Mouse (Mus musculus) ovary, postnatal 36 days (tissue): ENCODE data around the gene Klf6.

ENCODE experiments used
- DNase-seq: peaks from one replicate; pipeline ENCODE4 v3.0.0; 2022; ENCODE audit warnings: low spot score, mixed read lengths

The Klf6 gene

DNA sequence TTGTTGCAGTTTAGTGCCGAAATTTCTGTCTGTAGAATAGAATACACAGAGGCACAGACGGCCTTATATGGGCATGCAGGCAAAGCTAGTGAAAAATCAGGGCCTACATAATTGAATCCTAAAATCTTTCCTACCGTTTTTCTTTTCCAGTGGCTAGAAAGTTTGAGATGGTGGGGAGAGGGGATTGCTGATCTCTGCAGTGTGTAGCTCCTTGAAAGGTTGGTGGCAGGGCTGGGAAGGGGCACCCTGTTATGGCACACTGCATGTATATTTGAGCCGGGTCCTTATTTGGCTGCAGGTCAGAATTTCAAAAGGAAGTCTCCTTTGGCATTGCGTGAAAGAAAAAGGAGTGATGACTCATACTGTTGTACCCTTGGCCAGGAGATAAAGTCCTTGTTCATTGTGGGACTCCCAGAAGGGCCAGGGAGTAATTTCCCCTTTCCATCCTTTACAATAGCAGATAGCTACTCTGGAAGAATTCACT, 2.2 kb downstream of the Klf6 start:
- DNase-seq: no peak

DNA sequence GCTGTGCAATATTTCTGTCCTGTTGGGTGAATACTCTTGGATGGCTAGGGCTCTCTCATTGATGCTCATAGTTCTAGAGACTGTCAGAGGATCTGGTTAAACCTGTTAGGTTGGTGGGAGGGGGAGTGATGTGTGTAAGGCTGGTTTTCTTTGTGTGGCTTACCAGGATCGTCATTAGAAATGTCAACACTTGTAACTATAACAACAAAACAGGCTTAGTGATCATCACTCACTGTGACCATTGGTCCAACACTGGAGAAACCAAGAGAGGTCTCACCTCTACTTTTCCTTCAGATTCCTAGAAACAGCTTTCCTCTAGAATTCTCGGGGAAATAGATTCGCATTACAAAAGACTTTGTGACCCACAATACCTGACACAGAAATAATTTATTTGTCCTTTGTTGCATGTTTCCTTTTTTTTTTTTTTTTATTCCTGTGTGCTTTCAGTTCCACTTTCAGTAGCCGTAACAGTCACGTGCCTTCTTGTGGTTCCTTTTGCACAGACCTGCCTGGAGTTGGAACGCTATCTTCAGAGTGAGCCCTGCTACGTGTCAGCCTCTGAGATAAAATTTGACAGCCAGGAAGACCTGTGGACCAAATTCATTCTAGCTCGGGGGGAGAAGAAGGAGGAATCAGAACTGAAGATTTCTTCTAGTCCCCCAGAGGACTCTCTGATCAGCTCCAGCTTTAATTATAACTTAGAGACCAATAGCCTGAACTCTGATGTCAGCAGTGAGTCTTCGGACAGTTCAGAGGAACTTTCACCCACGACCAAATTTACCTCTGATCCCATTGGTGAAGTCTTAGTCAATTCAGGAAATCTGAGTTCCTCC, 3.2 kb downstream of the Klf6 start:
- no peak for DNase-seq

DNA sequence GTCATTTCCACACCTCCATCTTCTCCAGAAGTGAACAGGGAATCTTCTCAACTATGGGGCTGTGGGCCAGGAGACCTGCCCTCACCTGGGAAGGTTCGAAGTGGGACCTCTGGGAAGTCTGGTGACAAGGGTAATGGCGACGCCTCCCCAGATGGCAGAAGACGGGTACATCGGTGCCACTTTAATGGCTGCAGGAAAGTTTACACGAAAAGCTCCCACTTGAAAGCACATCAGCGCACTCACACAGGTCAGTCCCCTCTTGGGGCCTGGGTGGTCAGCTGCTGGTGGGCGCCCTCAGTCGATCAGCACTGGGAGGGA, 3.8 kb downstream of the Klf6 start:
- no peak for DNase-seq

DNA sequence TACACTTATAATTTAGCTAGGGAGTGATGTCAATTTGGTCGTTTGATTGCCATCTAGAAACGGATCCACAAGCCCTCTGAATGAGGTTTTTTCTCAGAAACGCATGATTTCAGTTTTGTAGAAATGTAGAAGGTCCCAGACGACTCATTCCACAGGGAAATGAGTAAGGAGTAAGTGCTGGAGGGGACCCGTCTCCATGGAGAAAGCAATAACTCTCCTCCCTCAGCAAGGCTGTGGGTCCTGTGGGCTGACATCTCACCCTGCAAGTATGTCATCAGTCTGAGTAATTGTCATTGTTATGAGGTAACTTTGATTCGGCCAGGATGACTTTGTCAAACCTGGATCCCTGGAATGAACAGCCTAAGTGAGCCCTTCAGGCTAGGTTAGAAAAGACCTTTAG, 4.8 kb downstream of the Klf6 start:
- DNase-seq: no peak

DNA sequence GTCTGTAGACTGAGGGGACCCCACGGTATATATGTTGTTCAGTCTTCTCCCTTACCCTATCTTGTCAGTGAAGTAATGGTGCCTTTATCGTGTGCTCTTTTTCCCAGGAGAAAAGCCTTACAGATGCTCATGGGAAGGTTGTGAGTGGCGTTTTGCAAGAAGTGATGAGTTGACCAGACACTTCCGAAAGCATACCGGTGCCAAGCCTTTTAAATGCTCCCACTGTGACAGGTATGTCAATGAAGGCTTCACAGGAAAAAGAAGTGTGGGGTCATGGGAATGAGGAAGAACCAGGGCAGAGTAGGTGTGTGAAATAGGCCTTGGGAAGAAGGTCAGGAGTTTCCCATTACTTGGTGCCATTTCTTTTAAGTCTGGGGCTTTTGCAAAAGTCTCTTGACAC, 5.2 kb downstream of the Klf6 start:
- no peak for DNase-seq

DNA sequence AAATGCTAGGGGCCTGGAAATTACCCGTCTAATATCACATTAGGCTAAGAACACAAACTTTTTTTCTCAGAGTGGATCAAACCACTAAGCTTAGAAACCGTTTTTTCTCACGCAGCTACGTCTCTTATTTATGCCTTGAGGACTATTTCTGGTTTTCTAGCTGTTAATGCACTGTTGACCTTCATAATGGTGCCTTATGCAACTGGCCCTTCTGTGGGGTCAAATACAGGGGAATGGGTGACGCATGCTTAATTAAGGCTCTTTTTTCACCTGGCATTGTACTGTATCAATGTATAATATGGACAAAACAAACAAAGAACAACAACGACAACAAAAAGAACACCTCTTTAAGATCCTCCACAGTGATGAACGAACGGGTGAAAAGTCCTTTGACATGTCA, 7.1 kb downstream of the Klf6 start:
- DNase-seq: no peak

DNA sequence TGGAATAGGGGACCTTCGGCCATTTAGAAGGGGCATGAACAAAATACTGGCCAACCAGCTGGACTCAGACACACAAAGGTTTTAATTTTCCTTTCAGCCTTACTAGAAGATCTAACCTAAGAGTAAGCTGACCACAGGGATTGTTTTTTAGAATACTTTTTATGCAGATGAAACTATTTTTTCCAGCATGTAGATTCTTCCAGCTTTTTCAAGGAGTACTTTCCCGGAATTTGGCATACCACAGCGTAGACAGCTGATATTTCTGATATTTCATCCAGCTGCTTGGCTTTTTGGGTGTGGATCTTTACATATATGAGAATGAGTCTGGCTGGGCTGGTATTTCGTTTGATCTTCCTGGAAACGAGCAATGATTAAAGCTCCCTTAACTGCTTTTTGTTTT, 8.2 kb downstream of the Klf6 start:
- no peak for DNase-seq

DNA sequence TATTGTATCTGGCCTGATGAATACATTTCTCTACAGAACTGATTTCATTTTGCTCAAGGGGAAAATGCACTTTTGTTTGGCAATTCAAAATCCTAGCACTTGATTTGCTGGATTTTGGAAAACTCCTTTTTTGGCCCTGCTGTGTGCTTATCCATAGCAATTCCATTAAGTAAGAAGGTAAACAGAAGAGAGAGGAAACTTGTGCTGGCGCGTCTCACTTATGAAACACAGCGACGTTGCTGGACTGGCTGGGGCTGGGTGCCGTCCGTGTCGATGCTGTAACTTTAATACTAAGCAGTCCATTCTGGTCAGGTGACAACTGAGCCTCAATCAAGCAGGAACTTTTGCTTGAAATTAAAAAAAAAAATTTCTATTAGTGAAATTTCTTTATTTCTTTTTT, 8.6 kb downstream of the Klf6 start:
- DNase-seq: peak; percentile 24

DNA sequence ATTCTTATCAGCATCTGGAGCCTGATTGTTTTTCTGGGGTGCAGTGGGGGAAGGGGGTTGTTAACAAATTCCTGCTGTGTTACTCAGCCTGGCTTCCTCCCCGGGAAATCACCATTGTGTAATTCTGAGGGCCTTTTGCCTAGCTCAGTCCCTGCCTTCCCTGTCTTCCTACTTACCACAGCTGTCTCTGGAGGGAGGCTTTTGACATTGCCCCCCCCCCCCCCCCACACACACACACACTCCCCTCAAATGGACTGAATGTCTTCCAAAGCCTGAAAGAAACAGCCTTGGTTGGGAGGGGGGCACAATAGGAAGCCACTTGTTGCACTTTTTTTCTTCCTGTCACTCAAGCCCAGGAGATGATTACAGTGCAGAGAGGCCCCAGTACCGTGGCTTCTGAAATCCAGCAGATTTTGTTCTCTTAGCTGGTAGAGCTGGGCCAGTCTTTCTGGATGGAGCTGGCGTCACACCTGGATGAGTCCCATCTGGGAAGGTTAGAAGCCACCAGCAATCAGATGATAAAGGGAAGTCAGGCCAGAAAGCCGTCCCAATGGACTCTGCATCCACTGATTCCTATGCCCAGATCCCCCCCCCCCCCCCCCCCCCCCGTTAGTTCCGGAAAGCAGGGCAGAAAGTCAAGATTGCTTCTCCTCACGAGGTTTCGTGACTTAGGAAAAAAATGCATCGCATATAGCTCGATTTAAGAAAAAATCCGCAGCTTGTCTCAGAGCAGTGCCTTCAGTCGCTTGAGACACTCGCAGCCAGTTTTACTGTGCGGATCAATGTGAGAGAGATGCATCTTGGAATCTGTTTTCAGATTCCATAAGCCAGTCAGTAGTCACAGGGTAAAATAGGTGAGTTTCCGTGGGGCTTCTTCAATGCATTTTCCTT, 9.3 kb downstream of the Klf6 start:
- DNase-seq: peak; percentile 29

DNA sequence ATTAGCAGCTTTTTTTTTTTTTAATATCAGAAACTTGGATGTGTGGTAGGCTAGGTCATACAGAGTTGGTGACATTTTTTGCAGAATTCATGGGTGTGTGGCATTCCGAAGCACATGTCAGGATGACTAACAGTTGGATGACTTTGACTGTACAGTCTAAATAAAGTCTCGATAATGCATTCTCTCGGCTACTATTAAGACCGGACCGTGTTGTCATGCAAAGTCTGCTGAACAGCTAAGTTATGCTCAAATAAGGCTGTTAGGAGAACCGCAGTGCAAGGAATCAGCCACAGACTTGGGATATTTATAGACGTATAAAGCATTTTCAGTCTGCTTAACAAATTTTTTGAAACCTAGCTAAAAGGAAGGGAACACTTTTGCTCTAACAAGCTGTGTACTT, 10.1 kb downstream of the Klf6 start:
- DNase-seq: no peak

DNA sequence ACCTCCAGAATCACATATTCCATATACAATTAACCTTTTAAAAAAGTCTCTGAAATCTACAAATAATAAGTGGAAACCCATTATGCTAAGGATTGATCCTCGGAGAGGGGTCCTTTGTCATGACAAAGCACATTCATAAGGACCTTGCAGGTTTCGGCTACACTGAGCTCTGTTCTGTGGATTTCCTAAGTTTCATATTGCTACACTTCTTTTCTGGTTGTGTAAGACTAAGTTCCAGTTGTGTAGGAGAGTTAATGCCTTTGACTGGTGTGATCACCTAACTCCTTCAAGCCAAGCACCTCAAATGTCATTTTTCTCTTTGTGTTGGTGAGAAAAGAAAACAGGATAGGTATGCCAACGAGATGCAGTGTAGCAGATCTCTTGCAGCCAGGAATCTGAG, 12.4 kb downstream of the Klf6 start:
- no peak for DNase-seq

DNA sequence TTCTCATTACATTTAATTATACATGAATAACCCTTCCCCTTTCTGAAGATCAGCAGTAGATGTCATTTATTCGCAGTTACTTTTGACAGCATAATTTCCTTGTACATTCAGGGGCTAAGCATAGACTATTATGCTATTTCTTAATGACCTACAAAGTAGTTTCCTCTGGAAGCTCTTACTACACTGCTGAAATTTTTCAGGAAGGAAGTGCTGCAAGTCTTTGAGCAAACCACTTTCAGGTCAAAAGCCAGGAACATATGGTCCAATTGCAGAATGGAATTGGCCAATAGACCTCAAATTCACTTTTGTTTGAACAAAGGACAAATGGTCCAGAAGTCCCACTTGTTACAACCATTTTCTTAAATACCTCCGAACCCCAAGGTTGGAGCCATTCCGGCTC, 14.2 kb downstream of the Klf6 start:
- DNase-seq: no peak

DNA sequence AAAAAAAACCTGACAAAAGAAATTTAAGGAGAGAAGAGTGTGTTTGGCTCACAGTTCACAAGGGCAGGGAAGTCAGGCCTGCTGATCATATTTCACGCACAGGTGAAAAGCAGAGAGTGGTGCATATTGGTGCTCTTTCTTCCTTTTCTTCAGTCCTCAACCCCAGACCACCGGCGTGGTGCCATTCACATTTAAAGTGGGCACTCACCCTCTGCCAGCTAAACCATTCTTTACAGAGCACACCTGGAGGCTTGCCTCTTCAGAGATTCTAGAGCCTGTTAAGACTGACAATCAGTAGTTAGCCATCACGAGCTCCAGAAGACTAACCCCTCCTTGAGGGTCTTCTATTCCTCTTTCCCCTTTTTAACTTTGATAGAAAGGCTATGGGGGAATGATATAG, 17.5 kb downstream of the Klf6 start:
- no peak for DNase-seq

DNA sequence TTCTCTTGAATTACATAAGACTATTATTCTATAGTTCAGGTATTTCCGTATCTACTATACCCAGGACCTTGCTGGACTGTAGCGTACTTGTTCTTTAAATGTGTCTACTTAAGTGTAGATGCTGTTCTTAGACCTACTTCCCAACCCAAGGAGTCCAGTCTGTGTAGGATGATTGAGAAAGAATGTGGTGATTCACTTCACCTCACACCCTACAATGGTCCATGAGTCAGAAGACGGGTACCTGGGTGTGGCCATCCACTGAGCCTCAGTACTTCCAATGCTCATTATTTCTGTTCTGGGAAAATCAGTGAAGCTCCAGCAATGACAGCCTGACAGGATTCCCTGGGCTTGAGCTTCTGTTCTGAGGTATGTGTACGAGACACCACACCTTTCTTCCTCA, 25.5 kb downstream of the Klf6 start:
- no peak for DNase-seq

DNA sequence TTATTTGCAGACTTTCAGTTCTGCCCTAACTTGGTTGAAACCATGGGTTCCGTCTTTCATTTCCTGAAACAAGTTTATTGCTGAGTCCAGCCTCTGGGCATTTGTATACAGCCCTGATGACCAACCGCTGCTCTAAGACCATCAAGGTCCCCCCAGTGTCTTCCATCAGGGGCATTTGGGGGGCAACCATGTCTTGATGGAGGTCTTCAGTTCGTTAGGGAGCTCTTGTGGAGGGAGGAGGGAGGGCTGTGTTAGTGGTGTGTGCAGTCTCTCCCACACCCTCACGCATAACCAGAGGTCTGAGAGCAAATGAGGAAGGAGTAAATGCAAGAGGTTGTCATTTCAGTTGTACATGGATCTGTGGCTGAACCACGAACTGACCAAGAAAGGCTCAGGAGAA, 26.9 kb downstream of the Klf6 start:
- DNase-seq: no peak

DNA sequence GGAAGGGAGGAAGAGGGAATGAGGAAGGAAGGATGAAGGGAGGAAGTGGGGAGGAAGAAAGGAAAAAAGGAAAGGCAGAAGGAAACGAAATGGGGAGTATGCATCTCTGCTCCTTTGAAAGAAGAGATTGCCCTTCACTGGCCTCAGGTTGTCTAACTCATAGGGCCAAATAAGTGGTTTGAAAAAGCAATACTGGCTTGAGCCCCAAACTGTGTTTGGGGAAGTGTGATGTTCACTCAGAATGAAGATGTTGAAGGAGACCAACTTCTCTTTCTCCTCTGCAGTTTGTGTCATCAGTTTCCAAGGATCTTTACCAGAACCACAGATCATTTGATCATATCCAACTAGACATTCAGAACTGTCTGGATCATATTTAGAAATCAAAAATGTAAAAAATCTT, 27.4 kb downstream of the Klf6 start:
- no peak for DNase-seq

DNA sequence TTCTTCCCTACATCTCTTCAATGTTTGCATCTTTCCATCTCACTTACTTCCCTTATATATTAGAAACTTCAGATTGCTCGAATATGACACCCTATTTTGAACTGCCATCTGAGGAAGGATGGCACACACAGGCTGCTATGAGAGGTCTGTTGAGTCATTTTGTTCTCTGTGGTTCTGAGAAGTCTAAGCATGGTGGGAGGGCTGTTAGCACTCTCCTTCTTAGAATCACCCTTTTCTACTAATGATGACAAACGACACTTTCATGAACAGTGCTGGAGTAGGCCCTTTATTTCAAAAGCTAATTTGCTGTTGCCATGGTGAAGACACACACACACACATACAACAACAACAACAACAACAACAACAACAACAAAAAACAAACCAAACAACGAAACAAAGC, 28.8 kb downstream of the Klf6 start:
- DNase-seq: no peak

DNA sequence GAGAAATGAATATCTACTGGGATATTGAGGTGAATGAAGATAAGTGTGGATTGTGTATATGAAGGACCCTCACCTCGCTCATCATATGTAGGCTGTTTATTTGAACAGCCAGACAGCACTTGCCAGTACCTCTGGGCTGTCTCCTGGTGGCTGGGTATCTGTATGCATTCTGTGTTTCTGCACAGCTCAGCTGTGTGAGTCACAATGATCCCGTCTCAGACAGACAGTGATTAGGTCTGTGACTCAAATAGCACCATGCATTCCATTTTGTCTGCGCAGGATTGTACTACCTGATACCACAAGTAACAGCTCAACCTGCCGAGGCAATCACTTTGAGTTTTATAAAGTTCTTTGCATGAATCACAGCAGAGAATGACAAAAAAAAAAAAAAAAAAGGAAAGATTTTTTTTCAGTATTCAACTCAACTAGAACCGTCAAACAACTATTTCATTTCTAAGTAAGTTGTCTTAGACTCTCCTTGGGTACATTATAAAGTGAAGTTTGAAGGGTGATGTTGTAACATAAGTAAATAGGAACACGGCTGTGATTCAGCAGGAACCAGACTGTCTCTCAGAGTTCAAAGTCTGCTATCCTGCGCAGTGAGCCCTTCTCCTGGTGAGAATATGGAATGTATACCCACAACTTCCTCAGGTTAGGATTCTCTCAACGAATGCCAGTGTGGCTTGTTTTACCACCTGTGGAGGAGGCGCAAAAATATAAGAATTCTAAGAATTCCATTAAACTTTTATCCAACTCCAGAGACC, 31.6 kb downstream of the Klf6 start:
- DNase-seq: no peak

DNA sequence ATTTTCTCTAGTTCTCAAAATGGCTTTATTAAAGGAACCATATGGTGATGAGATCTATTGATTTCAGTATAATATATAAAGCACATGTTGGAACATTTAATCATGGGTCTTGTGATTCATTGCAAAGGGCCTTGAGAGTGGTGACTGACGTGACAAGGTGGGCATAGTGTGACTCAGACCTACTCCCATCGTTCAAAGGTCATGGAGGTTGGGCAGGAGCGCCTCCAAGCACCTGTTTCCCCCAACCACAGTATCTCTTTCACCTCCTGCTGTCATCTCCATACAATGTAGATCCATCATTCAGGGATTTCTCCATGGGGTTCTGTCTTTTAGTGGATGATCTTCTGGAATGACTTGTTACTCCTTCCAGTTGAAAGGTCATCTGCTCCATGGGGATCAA, 33.6 kb downstream of the Klf6 start:
- DNase-seq: no peak

DNA sequence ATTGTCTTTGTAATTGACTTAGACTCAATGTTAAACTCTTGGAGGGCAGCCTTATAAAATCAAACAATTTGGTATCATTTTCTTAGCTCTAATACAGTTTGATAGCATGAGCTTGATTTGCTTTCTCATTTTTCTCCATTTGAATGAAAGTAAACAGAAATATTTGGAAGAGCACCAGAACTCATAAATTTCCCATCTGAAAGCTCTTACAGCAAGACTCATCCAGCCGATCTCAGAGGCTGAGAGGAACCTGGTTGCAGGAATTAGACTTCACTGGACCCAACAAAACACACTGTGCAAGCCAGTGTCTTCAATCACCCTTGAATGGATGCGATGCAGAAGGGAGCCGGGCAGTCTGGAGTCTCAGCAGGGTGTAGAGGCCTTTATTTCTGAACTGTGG, 34.6 kb downstream of the Klf6 start:
- no peak for DNase-seq

DNA sequence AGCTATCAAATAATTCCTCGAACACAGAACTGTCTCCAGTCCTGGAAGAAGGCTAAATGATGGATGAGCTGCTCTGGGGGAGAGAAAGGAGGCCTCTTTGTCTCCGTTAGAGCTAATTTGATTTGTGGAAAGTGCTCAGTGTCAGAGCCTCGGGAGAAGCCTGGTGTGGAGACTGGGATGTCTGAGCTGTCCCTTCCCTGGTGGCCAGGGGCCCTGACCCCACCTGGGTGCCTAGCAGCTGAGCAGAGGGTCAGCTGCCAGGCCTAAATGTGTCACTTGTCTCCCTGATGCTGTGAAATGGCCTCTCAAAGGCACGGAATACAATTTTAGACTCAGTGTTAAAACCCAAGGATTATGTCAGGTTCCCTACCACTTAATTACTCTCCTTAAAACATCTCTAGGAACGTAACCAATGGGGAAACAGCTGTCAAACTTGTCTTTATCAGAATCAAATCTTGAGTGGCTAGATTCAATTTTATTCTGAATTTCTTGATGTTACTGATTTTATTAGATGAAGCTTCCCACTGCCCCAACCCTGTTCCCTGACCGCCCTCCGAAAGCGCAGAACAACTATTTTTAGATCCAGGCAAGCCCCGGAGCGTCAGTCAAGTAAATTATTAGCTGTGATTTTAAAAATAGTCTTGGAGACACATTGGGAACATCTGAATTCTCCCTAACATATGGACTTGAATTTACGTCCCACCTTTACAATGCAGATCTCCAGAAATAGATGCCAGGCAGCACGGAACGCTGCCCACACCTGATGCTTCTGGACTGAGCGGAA, 36.1 kb downstream of the Klf6 start:
- no peak for DNase-seq

DNA sequence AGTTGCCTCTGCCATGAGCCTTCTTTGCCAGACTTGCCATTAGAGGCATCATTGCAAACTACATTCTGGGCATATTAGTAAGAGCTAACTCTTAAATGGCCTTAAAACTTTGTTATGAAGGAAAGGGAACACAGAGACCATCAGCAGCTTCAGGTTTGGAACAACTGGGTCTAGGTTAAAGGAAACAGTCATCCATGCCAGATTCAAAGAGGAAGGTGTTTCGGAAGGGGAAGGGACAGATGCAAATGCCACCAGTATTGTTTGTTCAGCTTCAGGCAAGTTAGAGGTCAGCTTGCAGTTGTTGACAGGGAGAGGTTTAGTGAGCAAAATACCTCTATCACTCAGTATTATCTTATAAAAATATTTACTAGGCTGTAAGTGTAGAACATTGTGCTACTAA, 37.7 kb downstream of the Klf6 start:
- DNase-seq: no peak
